Mouse (Mus musculus) myocyte (in vitro differentiated cells): ENCODE results near the gene Clec1a. TPM values are rescaled to one million over a fixed set of nuclear protein-coding genes. Genes with fewer than 3 reads are reported as not detected.

Source experiments
- H3K27me3 ChIP-seq: one replicate; pipeline ENCODE4 v1.6.1; 2011; ENCODE audit not compliant: control insufficient read depth, insufficient read depth, insufficient read length
- H3K36me3 ChIP-seq: one replicate; pipeline ENCODE4 v1.6.1; 2011; ENCODE audit not compliant: control insufficient read depth, insufficient read depth
- H3K4me2 ChIP-seq: one replicate; pipeline ENCODE4 v1.6.1; 2011; ENCODE audit warnings: low read depth, control low read depth
- H3K4me3 ChIP-seq: one replicate; pipeline ENCODE4 v1.5.1; 2011; ENCODE audit warnings: mild to moderate bottlenecking, control low read depth, moderate library complexity
- H3K79me2 ChIP-seq: one replicate; pipeline ENCODE4 v1.6.1; 2011; ENCODE audit not compliant: control insufficient read depth, insufficient read depth
- H3ac ChIP-seq: one replicate; pipeline ENCODE4 v1.6.1; 2011; ENCODE audit not compliant: control insufficient read depth, insufficient read length
- CEBPB ChIP-seq: IDR thresholded peaks from 2 replicates; pipeline ENCODE4 v1.6.1; 2011; ENCODE audit warnings: mild to moderate bottlenecking, moderate library complexity; ENCODE audit not compliant: poor library complexity, insufficient read depth, severe bottlenecking
- E2F4 ChIP-seq: IDR thresholded peaks from one replicate; pipeline ENCODE4 v1.6.1; 2011; ENCODE audit warnings: mild to moderate bottlenecking, control low read depth, moderate library complexity; ENCODE audit not compliant: insufficient read depth
- MAX ChIP-seq: IDR thresholded peaks from one replicate; pipeline ENCODE4 v1.6.1; 2011; ENCODE audit warnings: low read depth, mild to moderate bottlenecking, control low read depth
- MYOD1 ChIP-seq, 3 experiments: IDR thresholded peaks; one replicate each; pipeline ENCODE4 v1.6.1; 2011; ENCODE audit warnings: control low read depth in 2 of 3, low read depth in 2 of 3, mild to moderate bottlenecking in 2 of 3, moderate library complexity in 1 of 3; ENCODE audit not compliant: insufficient read length in 2 of 3, control insufficient read depth in 1 of 3
- MYOG ChIP-seq, 3 experiments: IDR thresholded peaks; one replicate each; pipeline ENCODE4 v1.6.1; 2011; ENCODE audit warnings: control low read depth in 2 of 3, low read depth in 2 of 3, mild to moderate bottlenecking in 2 of 3; ENCODE audit not compliant: insufficient read length in 2 of 3, control insufficient read depth in 1 of 3, insufficient read depth in 1 of 3
- POLR2A ChIP-seq: IDR thresholded peaks from one replicate; pipeline ENCODE4 v1.6.1; 2011; ENCODE audit warnings: low read depth, mild to moderate bottlenecking, control low read depth, moderate library complexity; ENCODE audit not compliant: insufficient read length
- POLR2AphosphoS2 ChIP-seq: IDR thresholded peaks from one replicate; pipeline ENCODE4 v1.6.1; 2011; ENCODE audit warnings: low read depth, control low read depth; ENCODE audit not compliant: insufficient read length
- REST ChIP-seq: IDR thresholded peaks from one replicate; pipeline ENCODE4 v1.6.1; 2011; ENCODE audit warnings: mild to moderate bottlenecking, control low read depth, moderate library complexity; ENCODE audit not compliant: insufficient read depth, insufficient read length
- SRF ChIP-seq: IDR thresholded peaks from one replicate; pipeline ENCODE4 v1.6.1; 2011; ENCODE audit warnings: low read depth; ENCODE audit not compliant: control insufficient read depth, insufficient read length
- TCF12 ChIP-seq: IDR thresholded peaks from one replicate; pipeline ENCODE4 v1.6.1; 2011; ENCODE audit warnings: mild to moderate bottlenecking, control low read depth; ENCODE audit not compliant: poor library complexity, insufficient read depth, severe bottlenecking
- TCF3 ChIP-seq: IDR thresholded peaks from one replicate; pipeline ENCODE4 v1.6.1; 2011; ENCODE audit warnings: low read depth, control low read depth; ENCODE audit not compliant: insufficient read length
- USF1 ChIP-seq: IDR thresholded peaks from one replicate; pipeline ENCODE4 v1.6.1; 2011; ENCODE audit warnings: low read depth, mild to moderate bottlenecking, control low read depth, moderate library complexity
- polyA plus RNA-seq: library from polyadenylated mRNA; unstranded; fragments of >200 nt; fragmentation: generic; extraction: Trizol; gene quantifications from one replicate; pipeline ENCODE4 v1.2.1, GENCODE M21; 2012; ENCODE audit warnings: missing spikeins

The Clec1a gene
- polyA plus RNA-seq, 1 experiment, result 0.13 TPM

DNA sequence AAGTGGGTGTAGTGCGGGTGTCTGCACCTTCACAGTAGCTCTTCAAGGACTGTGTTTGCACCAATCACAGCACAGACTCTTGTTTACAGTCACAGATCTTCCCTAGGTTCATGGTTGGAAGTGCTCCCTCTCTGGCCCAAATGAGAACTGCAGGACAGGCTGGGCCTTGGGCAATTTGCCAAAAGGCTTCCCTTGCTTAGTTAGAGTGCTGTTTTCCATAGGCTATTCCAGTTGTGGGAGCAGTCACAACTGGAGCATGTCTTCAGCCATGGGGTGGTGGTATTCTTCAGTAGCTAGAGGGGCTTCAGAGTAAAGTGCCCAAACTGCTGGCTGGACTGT is 28.1 kb downstream of the Clec1a start:
- H3K36me3 ChIP-seq, result no peaks in the 10 kb centered on the region
- no peak overlapping the region for H3ac ChIP-seq
- no peaks in the 10 kb centered on the region for H3K27me3 ChIP-seq
- no peaks in the 10 kb centered on the region for H3K79me2 ChIP-seq
- H3K4me2 ChIP-seq, result no peak overlapping the region
- no peak overlapping the region for H3K4me3 ChIP-seq
- TF ChIP-seq REST (no peak), MYOG (IDR thresholded peaks at IDR 0.05; ENCODE audit: control insufficient read depth in 1 of 3, insufficient read depth in 1 of 3, insufficient read length in 2 of 3, low read depth in 2 of 3) (no peak), CEBPB (no peak), MYOD1 (IDR thresholded peaks at IDR 0.05; ENCODE audit: control insufficient read depth in 1 of 3, insufficient read length in 2 of 3, low read depth in 2 of 3) (no peak), E2F4 (no peak), USF1 (no peak), SRF (no peak), TCF3 (no peak), MAX (no peak), TCF12 (no peak), POLR2AphosphoS2 (no peak)

DNA sequence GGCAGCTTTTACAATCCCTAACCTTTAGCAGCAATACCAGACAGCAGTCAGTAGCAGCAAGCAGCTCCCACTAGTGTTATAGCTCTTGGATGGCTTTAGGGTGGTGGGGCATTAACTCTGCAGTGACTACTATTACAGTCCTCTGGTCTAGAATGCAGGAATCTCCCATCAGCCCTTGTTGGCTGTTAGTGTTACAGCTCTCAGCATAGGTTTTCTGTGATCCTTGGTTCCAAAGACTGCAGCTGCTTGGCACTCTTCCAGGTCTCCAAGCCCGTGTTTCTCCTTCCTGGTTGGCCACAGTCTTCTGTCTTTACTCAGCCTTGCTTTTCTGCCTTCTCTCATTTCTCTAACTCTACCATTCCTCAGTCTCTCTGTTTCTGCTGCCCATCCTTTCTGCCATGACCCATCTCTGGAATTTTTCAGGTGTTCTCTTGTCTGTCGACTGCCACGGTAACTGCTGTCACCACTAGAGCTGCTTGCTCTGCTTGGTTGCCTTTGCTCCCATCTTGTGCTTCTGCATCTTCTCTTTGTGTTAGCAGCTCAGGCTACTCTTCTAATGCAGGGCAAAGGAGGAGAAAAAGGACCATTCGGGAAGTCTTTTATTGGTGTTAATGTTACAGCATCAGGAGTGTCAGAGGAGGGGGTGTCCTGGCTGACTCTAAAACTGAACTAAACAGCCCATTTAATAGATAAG is 28.6 kb downstream of the Clec1a start:
- H3K79me2 ChIP-seq, result no peaks in the 10 kb centered on the region
- TF ChIP-seq POLR2AphosphoS2 (no peak), CEBPB (no peak), E2F4 (no peak), TCF12 (no peak), MAX (no peak), TCF3 (no peak), MYOD1 (IDR thresholded peaks at IDR 0.05; ENCODE audit: control insufficient read depth in 1 of 3, insufficient read length in 2 of 3, low read depth in 2 of 3) (no peak), SRF (no peak), USF1 (no peak), REST (no peak), MYOG (IDR thresholded peaks at IDR 0.05; ENCODE audit: control insufficient read depth in 1 of 3, insufficient read depth in 1 of 3, insufficient read length in 2 of 3, low read depth in 2 of 3) (no peak), POLR2A (no peak)
- no peaks in the 10 kb centered on the region for H3K36me3 ChIP-seq
- H3K27me3 ChIP-seq, result no peaks in the 10 kb centered on the region
- no peak overlapping the region for H3K4me2 ChIP-seq
- H3ac ChIP-seq, result no peak overlapping the region
- H3K4me3 ChIP-seq, result no peak overlapping the region

DNA sequence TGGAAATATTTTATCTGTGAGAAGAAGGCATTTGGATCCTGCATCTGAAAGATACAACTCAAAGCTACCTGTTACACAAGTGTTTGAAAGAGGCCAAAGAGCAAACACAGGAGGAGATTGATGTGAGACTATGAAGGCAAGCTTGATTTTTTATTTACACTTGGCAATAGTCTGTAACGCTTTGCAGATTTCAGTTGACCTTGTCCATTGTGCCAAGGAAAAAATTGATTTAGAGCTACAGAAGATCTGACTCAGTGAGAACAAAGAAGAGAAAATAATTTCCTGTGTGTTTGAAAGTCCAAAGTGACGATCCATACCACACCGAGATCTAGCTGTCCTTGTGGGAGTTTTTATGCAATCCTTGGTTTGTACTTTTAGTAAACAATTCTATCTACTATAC is 29.5 kb downstream of the Clec1a start:
- no peaks in the 10 kb centered on the region for H3K79me2 ChIP-seq
- no peak overlapping the region for H3K4me2 ChIP-seq
- H3K27me3 ChIP-seq, result no peaks in the 10 kb centered on the region
- no peaks in the 10 kb centered on the region for H3K36me3 ChIP-seq
- TF ChIP-seq CEBPB, result no peak
- no peak for TF ChIP-seq REST
- no peak for TF ChIP-seq TCF12
- TF ChIP-seq USF1, result no peak
- TF ChIP-seq TCF3, result no peak
- no peak for TF ChIP-seq E2F4
- no peak for TF ChIP-seq POLR2A
- no peak for TF ChIP-seq MYOG (IDR thresholded peaks at IDR 0.05; ENCODE audit: control insufficient read depth in 1 of 3, insufficient read depth in 1 of 3, insufficient read length in 2 of 3, low read depth in 2 of 3)
- no peak for TF ChIP-seq MAX
- no peak for TF ChIP-seq SRF
- no peak for TF ChIP-seq POLR2AphosphoS2
- no peak overlapping the region for H3K4me3 ChIP-seq
- H3ac ChIP-seq, result no peak overlapping the region

DNA sequence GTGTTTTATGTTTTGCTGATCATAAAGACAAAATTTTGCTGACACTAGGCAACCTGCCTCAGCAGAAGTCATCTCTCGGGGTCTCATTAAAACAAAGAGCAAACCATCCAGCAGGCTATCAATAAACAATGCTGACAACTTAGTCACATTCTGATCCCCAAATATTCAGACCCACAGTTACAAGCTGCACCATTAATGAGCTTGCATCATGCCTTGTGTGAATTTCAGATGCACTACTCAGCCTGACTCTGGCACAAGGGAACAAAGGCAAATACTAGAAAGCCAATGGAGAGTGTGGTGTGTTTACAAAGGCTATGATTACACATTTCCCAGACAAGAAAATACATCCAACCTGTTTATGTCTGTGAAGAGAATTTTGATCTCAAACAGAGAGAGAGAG is 37.6 kb downstream of the Clec1a start:
- H3K4me2 ChIP-seq, result no peak overlapping the region
- H3ac ChIP-seq, result no peak overlapping the region
- no peak for TF ChIP-seq POLR2A
- TF ChIP-seq POLR2AphosphoS2, result no peak
- no peak for TF ChIP-seq SRF
- TF ChIP-seq MYOD1 (IDR thresholded peaks at IDR 0.05; ENCODE audit: control insufficient read depth in 1 of 3, insufficient read length in 2 of 3, low read depth in 2 of 3), result no peak
- TF ChIP-seq CEBPB, result no peak
- no peak for TF ChIP-seq TCF3
- TF ChIP-seq USF1, result no peak
- no peak for TF ChIP-seq REST
- no peak for TF ChIP-seq E2F4
- TF ChIP-seq TCF12, result no peak
- TF ChIP-seq MAX, result no peak
- TF ChIP-seq MYOG (IDR thresholded peaks at IDR 0.05; ENCODE audit: control insufficient read depth in 1 of 3, insufficient read depth in 1 of 3, insufficient read length in 2 of 3, low read depth in 2 of 3), result no peak
- H3K27me3 ChIP-seq, result no peaks in the 10 kb centered on the region
- no peaks in the 10 kb centered on the region for H3K79me2 ChIP-seq
- no peak overlapping the region for H3K4me3 ChIP-seq
- H3K36me3 ChIP-seq, result no peaks in the 10 kb centered on the region

DNA sequence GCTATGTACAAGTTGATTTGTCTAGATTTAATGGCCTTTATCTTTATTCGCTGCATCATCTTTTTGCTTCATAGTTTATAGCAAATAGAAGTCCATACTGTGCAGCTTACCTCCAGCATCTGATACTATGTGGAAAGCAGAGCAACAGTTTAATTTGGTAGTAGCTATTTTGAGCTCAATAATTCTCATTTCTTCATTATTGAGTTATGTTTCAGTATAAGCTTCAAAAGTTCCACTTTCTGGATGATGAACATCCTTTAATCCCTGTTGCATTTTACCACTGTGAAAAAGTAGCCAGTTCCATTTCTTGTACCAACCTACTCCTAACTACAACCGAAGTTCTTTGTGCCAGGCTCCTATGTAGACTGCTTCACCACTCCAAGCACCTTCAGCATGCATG is 43.2 kb downstream of the Clec1a start, which contains the start of gene Clec9a:
Gene Clec9a, plus strand, starts transcription at position 301 of the 400 bp plus-strand sequence.
- Histone ChIP-seq H3K4me3 (no peak within 1 kb of the TSS), H3K36me3 (no peaks in the 10 kb centered on the region), H3K79me2 (no peaks in the 10 kb centered on the region), H3K4me2 (no peak within 1 kb of the TSS), H3ac (no peak within 1 kb of the TSS), H3K27me3 (no peaks in the 10 kb centered on the region)
- TF ChIP-seq MYOG (IDR thresholded peaks at IDR 0.05; ENCODE audit: control insufficient read depth in 1 of 3, insufficient read depth in 1 of 3, insufficient read length in 2 of 3, low read depth in 2 of 3) (no peak), USF1 (no peak), MYOD1 (IDR thresholded peaks at IDR 0.05; ENCODE audit: control insufficient read depth in 1 of 3, insufficient read length in 2 of 3, low read depth in 2 of 3) (no peak), SRF (no peak), TCF3 (no peak), REST (no peak), CEBPB (no peak), E2F4 (no peak), MAX (no peak), POLR2A (no peak), POLR2AphosphoS2 (no peak), TCF12 (no peak)
